Mouse (Mus musculus) bone marrow, adult 2 months (tissue): Measurements from ENCODE around the gene Zfc3h1.

Source experiments
- CTCF ChIP-seq: fragments of 200-500 bp; IDR thresholded peaks from 2 replicates; pipeline ENCODE4 v1.5.1; 2011; ENCODE audit warnings: low read length, control low read depth; ENCODE audit not compliant: control insufficient read depth, insufficient read depth
- POLR2A ChIP-seq: fragments of 200-500 bp; IDR thresholded peaks from 2 replicates; pipeline ENCODE4 v1.6.1; 2011; ENCODE audit warnings: low read depth, mild to moderate bottlenecking, control low read depth, low read length, borderline replicate concordance; ENCODE audit not compliant: control insufficient read depth

- TF ChIP-seq POLR2A (no peak), CTCF (no peak)
Observed at GRCm38 (mm10) chr10:115473213-115473961, 88.6 kb downstream of the Zfc3h1 start.
